Mouse (Mus musculus): Measurements from ENCODE around the gene Rnf222. TPM values are rescaled to one million over a fixed set of nuclear protein-coding genes. Genes with fewer than 3 reads are reported as not detected.
A peak's percentile ranks its signal among the peaks of the same experiment; 100 is the strongest.

Gene Rnf222
- polyA plus RNA-seq, 1 experiment from 2014 or later = not detected

- Histone ChIP-seq H3K4me1 (replicated peaks; ENCODE audit: control insufficient read depth, insufficient read depth, low read length) (peaks cover 3% of the 10 kb centered on the region; the same call in 1 of the 2 replicates), H3K27me3 (ENCODE audit: control insufficient read depth, insufficient read depth, low read length) (no peaks in the 10 kb centered on the region), H3K9me3 (ENCODE audit: control insufficient read depth, low read length) (no peaks in the 10 kb centered on the region), H3K27ac (ENCODE audit: low read depth, low read length) (no peak overlapping the region), H3K36me3 (ENCODE audit: control insufficient read depth, insufficient read depth, low read length) (no peaks in the 10 kb centered on the region), H3K9ac (ENCODE audit: low read length) (no peak overlapping the region), H3K4me3 (ENCODE audit: low read depth, low read length) (no peak overlapping the region), H3K4me2 (ENCODE audit: low read depth, low read length, severe bottlenecking) (no peak overlapping the region)
- DNase-seq (ENCODE audit: low spot score) (no peak), ATAC-seq (replicated peaks; ENCODE audit: low FRiP score) (no peak)
- WGBS = 92% methylated on average over 3 of the region's 3 CpGs
These were observed 31.0 kb upstream of the Rnf222 start for GRCm38 (mm10) chr11:68857329-68857728.

- no peak overlapping the region for H3K27ac ChIP-seq (ENCODE audit: low read depth, low read length)
- no peaks in the 10 kb centered on the region for H3K27me3 ChIP-seq (ENCODE audit: control insufficient read depth, insufficient read depth, low read length)
- DNase-seq (ENCODE audit: low spot score) = no peak
- no peak overlapping the region for H3K9ac ChIP-seq (ENCODE audit: low read length)
- ATAC-seq (replicated peaks; ENCODE audit: low FRiP score) = no peak
- no peak overlapping the region for H3K4me3 ChIP-seq (ENCODE audit: low read depth, low read length)
- no peaks in the 10 kb centered on the region for H3K36me3 ChIP-seq (ENCODE audit: control insufficient read depth, insufficient read depth, low read length)
- 83% methylated on average over 8 of the region's 8 CpGs for WGBS
- no peak overlapping the region for H3K4me2 ChIP-seq (ENCODE audit: low read depth, low read length, severe bottlenecking)
- no peaks in the 10 kb centered on the region for H3K9me3 ChIP-seq (ENCODE audit: control insufficient read depth, low read length)
- no peaks in the 10 kb centered on the region for H3K4me1 ChIP-seq (replicated peaks; ENCODE audit: control insufficient read depth, insufficient read depth, low read length)
These were observed 28.3 kb upstream of the Rnf222 start for GRCm38 (mm10) chr11:68859943-68860593.

GRCm38 (mm10) chr11:68862260-68862659 is 26.1 kb upstream of the Rnf222 start:
- Histone ChIP-seq H3K4me1 (replicated peaks; ENCODE audit: control insufficient read depth, insufficient read depth, low read length) (no peaks in the 10 kb centered on the region), H3K36me3 (ENCODE audit: control insufficient read depth, insufficient read depth, low read length) (no peaks in the 10 kb centered on the region), H3K9ac (ENCODE audit: low read length) (no peak overlapping the region), H3K9me3 (ENCODE audit: control insufficient read depth, low read length) (no peaks in the 10 kb centered on the region), H3K27ac (ENCODE audit: low read depth, low read length) (no peak overlapping the region), H3K4me3 (ENCODE audit: low read depth, low read length) (no peak overlapping the region), H3K4me2 (ENCODE audit: low read depth, low read length, severe bottlenecking) (no peak overlapping the region), H3K27me3 (ENCODE audit: control insufficient read depth, insufficient read depth, low read length) (no peaks in the 10 kb centered on the region)
- 74% methylated on average over 2 of the region's 2 CpGs for WGBS
- DNase-seq (ENCODE audit: low spot score) = no peak
- ATAC-seq (replicated peaks; ENCODE audit: low FRiP score) = no peak

- H3K27me3 ChIP-seq (ENCODE audit: control insufficient read depth, insufficient read depth, low read length) = no peaks in the 10 kb centered on the region
- ATAC-seq (replicated peaks; ENCODE audit: low FRiP score) (no peak), DNase-seq (ENCODE audit: low spot score) (no peak)
- H3K27ac ChIP-seq (ENCODE audit: low read depth, low read length) = no peak overlapping the region
- H3K9ac ChIP-seq (ENCODE audit: low read length) = no peak overlapping the region
- H3K4me2 ChIP-seq (ENCODE audit: low read depth, low read length, severe bottlenecking) = no peak overlapping the region
- WGBS = 76% methylated on average over 4 of the region's 4 CpGs
- no peaks in the 10 kb centered on the region for H3K36me3 ChIP-seq (ENCODE audit: control insufficient read depth, insufficient read depth, low read length)
- no peaks in the 10 kb centered on the region for H3K9me3 ChIP-seq (ENCODE audit: control insufficient read depth, low read length)
- no peak overlapping the region for H3K4me3 ChIP-seq (ENCODE audit: low read depth, low read length)
- H3K4me1 ChIP-seq (replicated peaks; ENCODE audit: control insufficient read depth, insufficient read depth, low read length) = no peaks in the 10 kb centered on the region
These were observed 24.7 kb upstream of the Rnf222 start for GRCm38 (mm10) chr11:68863631-68864091.

GRCm38 (mm10) chr11:68864544-68865189 is 23.7 kb upstream of the Rnf222 start:
- Histone ChIP-seq H3K9me3 (ENCODE audit: control insufficient read depth, low read length) (no peaks in the 10 kb centered on the region), H3K9ac (ENCODE audit: low read length) (no peak overlapping the region), H3K36me3 (ENCODE audit: control insufficient read depth, insufficient read depth, low read length) (no peaks in the 10 kb centered on the region), H3K27ac (ENCODE audit: low read depth, low read length) (no peak overlapping the region), H3K4me1 (replicated peaks; ENCODE audit: control insufficient read depth, insufficient read depth, low read length) (no peaks in the 10 kb centered on the region), H3K27me3 (ENCODE audit: control insufficient read depth, insufficient read depth, low read length) (no peaks in the 10 kb centered on the region), H3K4me2 (ENCODE audit: low read depth, low read length, severe bottlenecking) (no peak overlapping the region), H3K4me3 (ENCODE audit: low read depth, low read length) (no peak overlapping the region)
- ATAC-seq (replicated peaks; ENCODE audit: low FRiP score) (no peak), DNase-seq (ENCODE audit: low spot score) (peak; percentile 44)
- 71% methylated on average over 9 of the region's 9 CpGs for WGBS

- Histone ChIP-seq H3K27ac (ENCODE audit: low read depth, low read length) (no peak overlapping the region), H3K4me3 (ENCODE audit: low read depth, low read length) (no peak overlapping the region), H3K4me1 (replicated peaks; ENCODE audit: control insufficient read depth, insufficient read depth, low read length) (no peaks in the 10 kb centered on the region), H3K27me3 (ENCODE audit: control insufficient read depth, insufficient read depth, low read length) (no peaks in the 10 kb centered on the region), H3K9ac (ENCODE audit: low read length) (no peak overlapping the region), H3K9me3 (ENCODE audit: control insufficient read depth, low read length) (no peaks in the 10 kb centered on the region), H3K4me2 (ENCODE audit: low read depth, low read length, severe bottlenecking) (no peak overlapping the region), H3K36me3 (ENCODE audit: control insufficient read depth, insufficient read depth, low read length) (no peaks in the 10 kb centered on the region)
- DNase-seq (ENCODE audit: low spot score) = no peak
- ATAC-seq (replicated peaks; ENCODE audit: low FRiP score) = no peak
- WGBS = 87% methylated on average over 9 of the region's 9 CpGs
These were observed 17.1 kb upstream of the Rnf222 start for GRCm38 (mm10) chr11:68871277-68871676.

GRCm38 (mm10) chr11:68871748-68872147 is 16.6 kb upstream of the Rnf222 start, which contains the start of gene Ndel1:
TSS of gene Ndel1 (minus strand) at chr11:68871858.
- Histone ChIP-seq H3K27ac (ENCODE audit: low read depth, low read length) (no peak within 1 kb of the TSS), H3K4me2 (ENCODE audit: low read depth, low read length, severe bottlenecking) (no peak within 1 kb of the TSS), H3K27me3 (ENCODE audit: control insufficient read depth, insufficient read depth, low read length) (no peaks in the 10 kb centered on the region), H3K9me3 (ENCODE audit: control insufficient read depth, low read length) (no peaks in the 10 kb centered on the region), H3K36me3 (ENCODE audit: control insufficient read depth, insufficient read depth, low read length) (no peaks in the 10 kb centered on the region), H3K4me1 (replicated peaks; ENCODE audit: control insufficient read depth, insufficient read depth, low read length) (no peaks in the 10 kb centered on the region), H3K9ac (ENCODE audit: low read length) (no peak within 1 kb of the TSS), H3K4me3 (ENCODE audit: low read depth, low read length) (no peak within 1 kb of the TSS)
- no peak for ATAC-seq (replicated peaks; ENCODE audit: low FRiP score)
- no peak for DNase-seq (ENCODE audit: low spot score)
- 71% methylated on average over 6 of the region's 6 CpGs for WGBS

GRCm38 (mm10) chr11:68874841-68875240 is 13.5 kb upstream of the Rnf222 start:
- ATAC-seq (replicated peaks; ENCODE audit: low FRiP score) = no peak
- Histone ChIP-seq H3K4me3 (ENCODE audit: low read depth, low read length) (no peak overlapping the region), H3K36me3 (ENCODE audit: control insufficient read depth, insufficient read depth, low read length) (no peaks in the 10 kb centered on the region), H3K4me1 (replicated peaks; ENCODE audit: control insufficient read depth, insufficient read depth, low read length) (no peaks in the 10 kb centered on the region), H3K4me2 (ENCODE audit: low read depth, low read length, severe bottlenecking) (no peak overlapping the region), H3K27me3 (ENCODE audit: control insufficient read depth, insufficient read depth, low read length) (no peaks in the 10 kb centered on the region), H3K9ac (ENCODE audit: low read length) (no peak overlapping the region), H3K27ac (ENCODE audit: low read depth, low read length) (no peak overlapping the region), H3K9me3 (ENCODE audit: control insufficient read depth, low read length) (no peaks in the 10 kb centered on the region)
- peak; percentile 75 for DNase-seq (ENCODE audit: low spot score)
- WGBS = 0% methylated on average over 2 of the region's 2 CpGs

- ATAC-seq (replicated peaks; ENCODE audit: low FRiP score) (no peak), DNase-seq (ENCODE audit: low spot score) (no peak)
- Histone ChIP-seq H3K27me3 (ENCODE audit: control insufficient read depth, insufficient read depth, low read length) (no peaks in the 10 kb centered on the region), H3K36me3 (ENCODE audit: control insufficient read depth, insufficient read depth, low read length) (no peaks in the 10 kb centered on the region), H3K27ac (ENCODE audit: low read depth, low read length) (no peak overlapping the region), H3K9me3 (ENCODE audit: control insufficient read depth, low read length) (no peaks in the 10 kb centered on the region), H3K4me2 (ENCODE audit: low read depth, low read length, severe bottlenecking) (no peak overlapping the region), H3K4me3 (ENCODE audit: low read depth, low read length) (no peak overlapping the region), H3K9ac (ENCODE audit: low read length) (no peak overlapping the region), H3K4me1 (replicated peaks; ENCODE audit: control insufficient read depth, insufficient read depth, low read length) (no peaks in the 10 kb centered on the region)
- 91% methylated on average over 5 of the region's 5 CpGs for WGBS
These were observed 9.5 kb upstream of the Rnf222 start for GRCm38 (mm10) chr11:68878811-68879210.

Measured in forebrain, embryonic 11.5 days (tissue).